Mouse (Mus musculus): ENCODE data around the gene Pdxp.

GRCm38 (mm10) chr15:78914091-78914822, 538 bp downstream of the Pdxp start:
- TF ChIP-seq POLR2A (IDR thresholded peaks at IDR 0.05; ENCODE audit: borderline replicate concordance, extremely low read depth, insufficient read depth, insufficient read length, poor library complexity, severe bottlenecking) (no peak), CTCF (IDR thresholded peaks at IDR 0.05; ENCODE audit: borderline replicate concordance, extremely low read depth, insufficient read depth, insufficient read length) (no peak)
